Mouse (Mus musculus) heart, embryonic 11.5 days (tissue): ENCODE results near the gene Nav2. TPM values are rescaled to one million over a fixed set of nuclear protein-coding genes. Genes with fewer than 3 reads are reported as not detected.
A peak's percentile ranks its signal among the peaks of the same experiment; 100 is the strongest.

Source experiments
- ATAC-seq: fragments of 200-750 bp; cut with Nextera tagmentation; replicated peaks from 2 replicates; pipeline ENCODE4 v1.8.0; 2017; ENCODE audit warnings: moderate library complexity; ENCODE audit not compliant: insufficient number of reproducible peaks, low FRiP score, low TSS enrichment
- H3K27ac ChIP-seq: fragments of 300-500 bp; sonication (generic); 2 replicates; pipeline ENCODE4 v1.5.1; 2014; ENCODE audit warnings: mild to moderate bottlenecking, low read depth, low read length
- H3K27me3 ChIP-seq: fragments of 300-500 bp; sonication (generic); 2 replicates; pipeline ENCODE4 v1.6.1; 2014; ENCODE audit warnings: mild to moderate bottlenecking, low read length, mixed read lengths; ENCODE audit not compliant: control insufficient read depth, insufficient read depth
- H3K36me3 ChIP-seq: fragments of 300-500 bp; sonication (generic); 2 replicates; pipeline ENCODE4 v1.6.1; 2014; ENCODE audit warnings: mild to moderate bottlenecking, low read length, moderate library complexity, mixed read lengths; ENCODE audit not compliant: control insufficient read depth, insufficient read depth
- H3K4me1 ChIP-seq: fragments of 300-500 bp; sonication (generic); 2 replicates; pipeline ENCODE4 v1.6.1; 2014; ENCODE audit warnings: low read length; ENCODE audit not compliant: control insufficient read depth, insufficient read depth
- H3K4me2 ChIP-seq: fragments of 300-500 bp; sonication (generic); 2 replicates; pipeline ENCODE4 v1.6.1; 2014; ENCODE audit warnings: mild to moderate bottlenecking, moderate library complexity
- H3K4me3 ChIP-seq: fragments of 300-500 bp; sonication (generic); 2 replicates; pipeline ENCODE4 v1.5.1; 2014; ENCODE audit warnings: low read depth, low read length
- H3K9ac ChIP-seq: fragments of 300-500 bp; sonication (generic); 2 replicates; pipeline ENCODE4 v1.6.1; 2014; ENCODE audit warnings: mild to moderate bottlenecking, low read depth, low read length, moderate library complexity
- H3K9me3 ChIP-seq: fragments of 300-500 bp; sonication (generic); replicated peaks from 2 replicates; pipeline ENCODE4 v1.6.1; 2016; ENCODE audit warnings: low read length; ENCODE audit not compliant: control insufficient read depth
- WGBS: fragments of 180-500 bp; shearing (Covaris S2); extraction: QIAGEN DNeasy Blood & Tissue Kit; methylation state at CpG from one replicate; pipeline ENCODE4 v1.1.7; 2014; ENCODE audit not compliant: insufficient replicate concordance; 5-methylcytosine and 5-hydroxymethylcytosine counted together
- polyA plus RNA-seq: library from polyadenylated mRNA; unstranded; fragments of >200 nt; fragmentation: Nextera tagmentation; extraction: Ambion mirVana; gene quantifications from 2 replicates; pipeline ENCODE4 v1.2.1, GENCODE M21; 2014

The Nav2 gene
- polyA plus RNA-seq, 1 experiment from 2014 or later, result 32.2 TPM

- no peak overlapping the region for H3K9ac ChIP-seq
- 55% methylated on average over 9 of the region's 9 CpGs for WGBS
- no peaks in the 10 kb centered on the region for H3K36me3 ChIP-seq
- no peaks in the 10 kb centered on the region for H3K27me3 ChIP-seq
- no peak overlapping the region for H3K4me2 ChIP-seq
- H3K27ac ChIP-seq, result peak overlapping the region; percentile 29; the same call in 1 of the 2 replicates
- no peaks in the 10 kb centered on the region for H3K9me3 ChIP-seq
- peaks cover 35% of the 10 kb centered on the region for H3K4me1 ChIP-seq
- no peak for ATAC-seq
- no peak overlapping the region for H3K4me3 ChIP-seq
These were observed 568.8 kb downstream of the Nav2 start for GRCm38 (mm10) chr7:49477076-49477975.

- H3K27ac ChIP-seq, result peak overlapping the region; percentile 29; the same call in 1 of the 2 replicates
- H3K9me3 ChIP-seq, result no peaks in the 10 kb centered on the region
- H3K9ac ChIP-seq, result no peak overlapping the region
- no peaks in the 10 kb centered on the region for H3K36me3 ChIP-seq
- no peaks in the 10 kb centered on the region for H3K27me3 ChIP-seq
- ATAC-seq, result no peak
- no peak overlapping the region for H3K4me3 ChIP-seq
- no peak overlapping the region for H3K4me2 ChIP-seq
- peaks cover 35% of the 10 kb centered on the region for H3K4me1 ChIP-seq
- WGBS, result 25% methylated on average over 7 of the region's 7 CpGs
These were observed 569.4 kb downstream of the Nav2 start for GRCm38 (mm10) chr7:49477976-49478349.

- peaks cover 35% of the 10 kb centered on the region for H3K4me1 ChIP-seq
- ATAC-seq, result no peak
- H3K27ac ChIP-seq, result peak overlapping the region; percentile 43
- no peaks in the 10 kb centered on the region for H3K9me3 ChIP-seq
- no peak overlapping the region for H3K9ac ChIP-seq
- H3K4me2 ChIP-seq, result no peak overlapping the region
- no peaks in the 10 kb centered on the region for H3K36me3 ChIP-seq
- no peak overlapping the region for H3K4me3 ChIP-seq
- 49% methylated on average over 4 of the region's 4 CpGs for WGBS
- no peaks in the 10 kb centered on the region for H3K27me3 ChIP-seq
These were observed 570.4 kb downstream of the Nav2 start for GRCm38 (mm10) chr7:49478886-49479285.

- no peaks in the 10 kb centered on the region for H3K36me3 ChIP-seq
- no peak for ATAC-seq
- H3K9ac ChIP-seq, result no peak overlapping the region
- H3K27me3 ChIP-seq, result 0 out of 2 replicates have a peak, but pooled peaks cover 2% of the 10 kb centered on the region
- H3K4me2 ChIP-seq, result no peak overlapping the region
- H3K9me3 ChIP-seq, result no peaks in the 10 kb centered on the region
- no peak overlapping the region for H3K4me3 ChIP-seq
- 74% methylated on average over 8 of the region's 8 CpGs for WGBS
- H3K4me1 ChIP-seq, result peaks cover 49% of the 10 kb centered on the region
- no peak overlapping the region for H3K27ac ChIP-seq
These were observed 572.4 kb downstream of the Nav2 start for GRCm38 (mm10) chr7:49480962-49481361.

GRCm38 (mm10) chr7:49484036-49484744 lies 575.7 kb downstream of the Nav2 start:
- H3K9me3 ChIP-seq, result no peaks in the 10 kb centered on the region
- H3K36me3 ChIP-seq, result no peaks in the 10 kb centered on the region
- WGBS, result 18% methylated on average over 11 of the region's 11 CpGs
- H3K9ac ChIP-seq, result no peak overlapping the region
- peaks cover 32% of the 10 kb centered on the region for H3K4me1 ChIP-seq
- H3K4me3 ChIP-seq, result peak overlapping the region; percentile 14; the same call in 1 of the 2 replicates
- 0 out of 2 replicates have a peak, but pooled peaks cover 2% of the 10 kb centered on the region for H3K27me3 ChIP-seq
- H3K27ac ChIP-seq, result peak overlapping the region; percentile 18; the same call in 1 of the 2 replicates
- peak; percentile 46; the same call in 1 of the 2 replicates for ATAC-seq
- H3K4me2 ChIP-seq, result peak overlapping the region; percentile 47

- 34% methylated on average over 9 of the region's 9 CpGs for WGBS
- Histone ChIP-seq H3K4me3 (no peak overlapping the region), H3K27ac (no peak overlapping the region; the same call in 1 of the 2 replicates)
These were observed 576.9 kb downstream of the Nav2 start for GRCm38 (mm10) chr7:49485292-49485847.

GRCm38 (mm10) chr7:49487347-49487746 lies 578.8 kb downstream of the Nav2 start:
- 75% methylated on average over 2 of the region's 2 CpGs for WGBS
- H3K27me3 ChIP-seq, result 0 out of 2 replicates have a peak, but pooled peaks cover 2% of the 10 kb centered on the region
- H3K36me3 ChIP-seq, result no peaks in the 10 kb centered on the region
- H3K4me1 ChIP-seq, result peaks cover 27% of the 10 kb centered on the region
- no peak for ATAC-seq
- no peak overlapping the region for H3K27ac ChIP-seq
- H3K4me2 ChIP-seq, result no peak overlapping the region
- H3K9ac ChIP-seq, result no peak overlapping the region
- H3K9me3 ChIP-seq, result no peaks in the 10 kb centered on the region
- H3K4me3 ChIP-seq, result no peak overlapping the region

More at GRCm38 (mm10) chr7:49485292-49485847, 576.9 kb downstream of the Nav2 start:
- Histone ChIP-seq H3K9ac (no peak overlapping the region), H3K27me3 (0 out of 2 replicates have a peak, but pooled peaks cover 2% of the 10 kb centered on the region), H3K9me3 (no peaks in the 10 kb centered on the region), H3K4me1 (peaks cover 27% of the 10 kb centered on the region), H3K4me2 (peak overlapping the region; percentile 47), H3K36me3 (no peaks in the 10 kb centered on the region)
- no peak for ATAC-seq

- no peak for ATAC-seq
- Histone ChIP-seq H3K27me3 (0 out of 2 replicates have a peak, but pooled peaks cover 2% of the 10 kb centered on the region), H3K4me2 (no peak overlapping the region), H3K4me3 (no peak overlapping the region), H3K4me1 (peaks cover 27% of the 10 kb centered on the region), H3K27ac (no peak overlapping the region), H3K36me3 (no peaks in the 10 kb centered on the region; the same call in 1 of the 2 replicates), H3K9ac (no peak overlapping the region), H3K9me3 (no peaks in the 10 kb centered on the region)
- 60% methylated on average over 4 of the region's 4 CpGs for WGBS
These were observed 580.1 kb downstream of the Nav2 start for GRCm38 (mm10) chr7:49488493-49489087.
